Mouse (Mus musculus) kidney, adult 18-20 months (tissue): Measurements from ENCODE around the gene Plpp4.

Source experiments
- DNase-seq: peaks from one replicate; pipeline ENCODE4 v3.0.0; 2021

Plpp4 gene

DNA sequence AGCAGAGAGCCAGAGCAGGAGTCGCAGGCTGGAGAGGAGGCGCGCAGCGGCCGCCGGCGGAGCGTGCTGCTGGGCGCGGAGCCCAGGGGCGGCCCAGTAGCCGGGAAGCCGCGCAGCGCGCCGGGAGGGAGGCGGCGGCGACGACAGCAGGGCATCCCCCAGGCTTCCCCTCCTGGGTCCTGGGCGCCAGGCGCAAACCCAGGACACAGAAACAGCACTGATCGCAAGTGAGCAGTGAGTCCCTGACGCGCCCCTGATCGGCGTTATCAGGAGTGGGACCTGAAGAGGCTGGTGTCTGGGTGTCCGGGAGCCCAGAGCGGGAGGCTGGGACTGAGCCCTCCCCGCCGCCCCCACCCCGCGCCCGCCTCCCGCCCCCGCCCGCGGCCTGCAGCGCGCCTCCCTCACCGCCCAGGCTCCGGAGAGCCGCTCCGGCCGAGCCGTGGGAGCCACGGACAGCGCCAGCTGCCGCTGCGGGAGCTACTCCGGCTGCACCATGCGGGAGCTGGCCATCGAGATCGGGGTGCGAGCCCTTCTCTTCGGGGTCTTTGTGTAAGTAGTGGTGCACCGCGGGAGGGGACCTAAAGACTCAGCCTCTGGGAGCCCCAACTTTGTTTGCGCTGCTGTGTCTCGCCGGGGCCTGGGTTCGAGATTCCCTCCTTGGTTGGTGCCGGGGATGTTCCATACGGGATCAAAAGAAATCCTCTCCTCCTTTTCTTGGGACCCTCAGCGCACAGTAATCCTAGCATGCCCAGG, at the start of gene Plpp4:
TSS of gene Plpp4 (plus strand) at position 411 of the 753 bp plus-strand sequence.
- no peak for DNase-seq

DNA sequence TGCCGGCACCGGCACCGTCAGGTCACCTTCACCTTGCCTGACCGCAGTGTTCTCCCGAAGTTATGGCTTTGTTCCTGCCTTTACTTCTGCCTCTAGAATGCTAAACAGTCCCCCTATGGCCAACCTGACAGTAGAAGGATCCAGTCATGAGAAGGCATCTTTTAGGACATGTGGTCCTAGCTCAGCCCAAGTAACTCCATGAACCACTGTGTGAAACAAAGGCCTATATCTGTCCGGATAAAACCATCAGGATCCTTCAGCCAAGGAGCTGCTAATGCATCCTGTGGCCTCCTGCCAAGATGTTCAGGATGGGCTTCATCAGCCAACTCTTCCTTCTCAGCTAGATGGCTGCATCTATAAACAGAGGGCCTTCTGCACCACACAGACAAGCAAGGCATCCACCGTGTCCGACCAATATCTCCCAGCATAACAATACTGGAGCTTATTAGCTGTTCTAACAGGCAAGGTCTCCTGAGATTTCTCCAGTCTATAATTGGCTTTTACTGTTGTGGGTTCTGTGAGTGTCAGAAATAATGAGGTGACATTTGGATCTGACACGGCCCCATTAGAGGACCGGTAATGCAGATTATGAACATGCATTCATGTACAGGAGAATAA, 40.8 kb upstream of the Plpp4 start:
- DNase-seq: no peak

DNA sequence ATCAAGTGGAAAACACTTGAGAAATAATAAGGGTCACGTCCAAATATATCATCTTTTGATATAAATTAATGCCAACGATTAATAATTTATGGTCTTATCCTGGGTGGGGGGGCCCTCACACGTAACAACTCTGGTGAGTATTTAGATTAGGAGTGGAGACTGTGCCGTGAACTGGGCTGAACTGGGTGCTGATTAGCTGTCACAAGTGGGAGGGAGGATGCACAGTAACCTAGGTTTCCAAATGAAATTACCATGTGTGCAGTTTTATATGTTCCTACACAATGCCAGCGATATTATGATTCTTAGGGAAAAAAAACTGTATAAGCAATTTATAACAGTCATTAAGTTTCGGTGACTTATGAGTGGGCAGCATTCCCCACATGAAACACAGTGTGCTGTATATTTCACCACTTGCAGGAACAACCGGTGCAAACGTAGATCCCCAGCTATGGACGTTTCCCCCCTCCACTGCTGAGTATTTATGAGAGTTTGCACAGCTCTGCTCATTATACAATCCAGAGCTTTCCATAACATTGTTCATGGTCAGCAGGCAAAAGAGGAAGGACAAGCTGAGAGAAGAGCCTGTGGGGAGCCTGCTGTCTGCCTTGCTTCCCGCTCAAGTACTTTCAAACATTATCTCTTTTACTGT, 40.2 kb upstream of the Plpp4 start:
- no peak for DNase-seq

DNA sequence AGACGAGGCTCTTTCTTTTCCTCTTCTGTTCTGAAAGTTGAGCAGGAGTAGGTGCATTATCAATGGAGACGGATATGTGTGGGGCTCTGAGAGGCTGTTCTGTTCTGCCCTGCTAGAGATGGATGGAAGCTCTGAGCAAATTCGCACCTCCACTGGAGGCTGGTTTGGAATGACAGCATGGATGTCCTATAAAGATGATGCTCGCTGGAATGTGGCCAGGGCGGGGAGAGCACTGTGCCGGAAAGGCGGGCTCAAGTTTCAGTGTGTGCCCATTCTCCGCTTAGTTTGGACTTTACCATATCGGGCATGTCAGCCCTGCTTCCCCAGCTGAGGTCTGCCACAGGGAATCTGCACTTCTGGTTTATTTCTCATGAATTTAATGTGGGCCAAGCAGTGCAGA, 35.9 kb upstream of the Plpp4 start:
- DNase-seq: no peak

DNA sequence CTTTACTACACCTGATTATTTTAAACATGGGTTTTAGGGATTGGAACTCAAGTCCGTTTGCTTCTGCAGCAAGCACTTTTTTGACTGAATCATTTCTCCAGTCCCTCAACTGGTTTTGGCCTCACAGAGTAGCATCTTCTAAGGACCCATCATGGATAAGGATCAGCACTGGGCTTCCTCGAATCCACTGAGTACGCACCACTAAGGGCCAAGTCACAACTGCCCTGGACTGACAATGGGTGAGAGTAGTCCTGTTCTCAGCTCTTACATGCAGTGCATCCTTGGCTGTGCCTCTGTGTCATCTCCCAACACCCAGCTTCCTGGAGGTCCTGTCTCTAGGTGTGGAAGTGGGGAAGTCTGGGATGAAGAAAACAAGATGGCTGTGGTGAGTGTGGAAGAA, 35.2 kb upstream of the Plpp4 start:
- no peak for DNase-seq

DNA sequence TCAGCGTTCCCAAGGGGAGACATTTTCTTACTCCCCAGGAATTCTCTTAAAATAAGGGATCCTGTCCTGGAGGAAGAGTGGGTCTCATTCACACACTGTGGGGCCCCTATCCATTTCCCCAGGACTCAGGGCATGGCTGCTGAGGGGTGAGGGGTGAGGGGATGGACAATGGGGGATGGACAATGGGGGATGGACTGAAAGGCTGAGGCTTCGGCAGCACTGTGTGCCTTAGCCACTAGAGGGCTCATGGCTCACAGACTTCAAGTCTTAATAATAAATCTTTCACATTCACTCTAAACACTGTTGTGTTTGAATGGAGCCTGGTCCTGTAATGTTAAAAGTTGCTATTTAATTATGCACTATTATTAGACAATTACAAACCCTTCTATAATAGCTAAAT, 21.4 kb upstream of the Plpp4 start:
- DNase-seq: no peak

DNA sequence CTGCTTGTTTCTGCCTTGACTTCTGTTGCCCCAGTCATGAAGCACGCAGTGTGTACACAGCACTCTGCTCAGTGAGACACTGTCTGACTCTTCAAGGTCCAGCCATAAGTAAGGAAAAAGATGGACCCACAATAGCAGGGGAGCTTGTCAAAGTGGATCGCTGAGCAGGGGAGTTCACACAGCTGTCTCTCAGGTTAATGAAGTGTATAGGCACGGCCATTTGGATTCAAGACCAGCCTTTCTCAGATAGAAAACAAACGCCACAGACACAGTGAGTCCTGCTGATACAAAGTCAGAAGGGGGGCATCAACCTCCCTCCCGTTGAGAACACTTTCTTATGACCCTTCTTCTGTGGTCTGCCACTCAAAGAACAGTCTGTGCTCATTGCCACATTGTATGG, 20.8 kb upstream of the Plpp4 start:
- no peak for DNase-seq

DNA sequence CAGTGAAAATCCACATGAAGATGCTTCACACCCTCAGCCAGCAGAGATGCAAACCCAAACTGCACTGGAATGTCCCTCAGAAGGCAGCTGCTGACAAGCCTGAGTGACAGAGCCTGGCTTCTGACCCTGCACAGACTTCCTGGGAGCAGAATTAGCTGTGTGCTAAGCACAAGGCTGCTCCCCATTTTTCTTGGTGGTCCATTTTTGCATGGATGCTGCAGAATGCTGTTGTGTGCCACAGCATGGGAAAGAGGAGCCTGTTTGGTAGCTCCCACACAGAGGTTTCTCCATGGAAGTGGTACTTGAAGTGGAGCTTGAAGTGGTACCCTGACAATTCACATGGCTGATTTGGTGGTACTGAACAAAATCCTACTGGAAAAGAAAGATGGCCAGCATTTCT, 5.8 kb upstream of the Plpp4 start:
- no peak for DNase-seq

DNA sequence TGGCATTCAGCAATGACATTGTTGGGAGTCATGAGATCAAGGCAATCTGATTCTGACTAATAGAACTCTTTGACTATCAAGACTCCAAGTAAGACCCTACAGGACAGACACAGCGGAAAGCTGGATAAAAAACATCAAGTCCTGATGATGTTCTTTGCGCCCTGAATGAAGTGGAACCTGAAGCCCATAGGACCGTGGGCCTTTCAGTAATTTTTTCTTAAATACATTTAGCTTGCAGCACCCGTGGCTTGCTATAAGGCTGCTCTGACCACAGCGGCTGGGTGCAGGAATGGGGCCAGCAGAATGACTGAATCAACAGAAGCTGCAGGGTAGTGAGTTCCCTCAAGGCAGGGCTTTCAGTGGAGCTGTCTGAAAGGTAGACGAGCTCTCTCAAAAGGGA, 3.4 kb upstream of the Plpp4 start:
- DNase-seq: no peak

DNA sequence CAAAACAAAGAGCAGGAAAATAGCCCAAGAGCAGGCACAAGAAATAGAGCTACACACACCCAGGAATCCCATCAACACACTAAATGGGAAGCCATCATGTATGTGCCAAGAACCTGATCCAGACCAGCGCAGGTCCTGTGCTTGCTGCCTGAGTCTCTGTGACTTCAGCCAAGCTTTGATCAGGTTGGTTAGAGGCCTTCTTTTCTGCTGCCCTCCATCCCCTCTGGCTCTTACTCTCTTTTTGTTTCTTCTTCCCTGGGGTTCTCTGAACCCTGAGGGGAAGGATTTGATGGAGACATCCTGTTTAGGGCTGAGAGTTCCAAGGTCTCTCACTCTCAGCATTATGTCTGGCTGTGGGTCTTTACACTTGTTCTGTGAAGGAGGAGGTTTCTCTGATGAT, 2.7 kb upstream of the Plpp4 start:
- no peak for DNase-seq

DNA sequence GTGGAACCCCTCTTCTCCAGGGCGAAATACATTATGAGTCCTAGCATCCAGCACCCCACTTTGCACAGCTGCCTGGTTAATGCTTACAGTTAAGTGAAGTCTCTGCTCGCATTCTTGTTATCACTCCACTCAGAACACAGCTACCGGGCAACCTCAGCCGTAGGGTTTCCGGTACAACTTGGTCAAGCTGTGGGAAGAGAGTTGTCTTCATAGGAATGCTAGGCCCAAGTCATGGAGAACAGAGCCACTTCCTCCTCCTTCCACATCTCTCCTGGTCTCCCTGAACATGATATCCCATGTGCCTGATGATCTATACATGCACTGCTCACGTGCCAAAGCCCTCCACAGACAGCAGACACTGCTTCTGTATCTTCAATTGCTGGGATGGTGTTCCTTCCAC, 1.4 kb upstream of the Plpp4 start:
- no peak for DNase-seq

DNA sequence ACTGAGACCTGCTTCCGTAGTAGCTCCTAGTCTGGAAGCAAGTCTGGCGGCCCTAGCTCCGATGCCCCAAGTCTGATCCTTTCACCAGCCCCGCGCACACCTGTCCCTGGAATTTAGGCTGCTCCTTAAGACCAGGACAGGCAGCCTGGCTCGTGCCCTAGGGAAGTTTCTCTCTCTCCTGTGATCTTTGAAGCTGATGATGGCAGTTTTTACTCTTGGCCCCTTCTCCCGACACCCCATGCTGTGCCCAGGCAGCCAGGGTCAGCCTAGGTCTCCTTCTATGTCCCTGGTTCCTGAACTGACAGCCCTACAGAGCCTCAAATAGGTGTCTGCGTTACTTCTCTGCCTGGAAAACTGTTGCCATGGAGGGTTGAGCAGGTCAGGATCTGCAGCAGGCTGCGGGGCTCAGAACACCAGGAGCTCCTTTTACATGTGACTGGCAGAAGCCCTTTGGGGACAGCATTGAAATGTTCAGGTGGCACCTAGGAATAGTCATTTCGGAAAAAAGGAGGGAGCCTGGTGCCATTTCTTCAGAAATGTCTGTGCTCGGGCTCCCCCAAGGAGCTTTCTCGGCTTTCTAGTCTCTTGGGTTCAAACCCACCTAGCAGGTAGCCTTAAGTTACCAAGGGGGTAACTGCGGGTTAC, 665 bp downstream of the Plpp4 start:
- DNase-seq: no peak

DNA sequence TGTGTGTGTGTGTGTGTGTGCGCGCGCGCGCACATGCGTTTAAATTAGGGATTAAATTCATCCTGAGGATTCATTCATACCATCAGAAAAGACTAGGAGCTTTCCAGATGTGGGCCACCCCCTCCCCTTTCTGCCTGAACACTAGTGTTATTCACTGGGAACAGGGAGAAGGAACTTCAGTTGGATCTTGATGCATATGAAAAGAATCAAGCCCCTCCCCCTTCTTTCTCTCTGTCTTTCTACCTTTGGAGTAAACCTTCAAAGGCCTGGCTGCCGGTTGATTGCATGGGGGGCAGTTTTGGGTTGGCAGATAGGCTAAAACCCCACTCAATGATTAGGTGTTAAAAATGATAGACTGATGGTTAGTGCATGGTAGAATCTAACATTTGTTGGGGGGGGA, 1.5 kb downstream of the Plpp4 start:
- no peak for DNase-seq

DNA sequence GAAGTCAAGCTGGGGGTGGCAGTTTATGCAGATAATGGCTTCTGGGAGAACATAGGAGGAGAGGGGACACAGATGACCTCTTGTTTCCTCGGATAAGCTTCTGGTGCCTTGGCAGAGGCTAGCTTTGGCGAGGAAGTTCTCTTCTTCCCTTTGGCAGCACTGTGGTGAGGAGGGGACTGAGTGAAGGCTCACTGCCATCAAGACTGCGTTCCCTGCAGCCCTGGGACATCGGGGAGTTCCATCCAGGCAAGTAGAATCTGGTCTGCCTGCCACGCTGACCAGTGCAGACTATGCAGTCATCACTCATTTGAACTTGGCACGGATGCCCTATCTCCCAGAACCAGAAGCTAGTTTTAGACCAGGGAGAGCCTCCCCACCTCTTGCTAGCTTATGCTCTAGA, 2.4 kb downstream of the Plpp4 start:
- no peak for DNase-seq

DNA sequence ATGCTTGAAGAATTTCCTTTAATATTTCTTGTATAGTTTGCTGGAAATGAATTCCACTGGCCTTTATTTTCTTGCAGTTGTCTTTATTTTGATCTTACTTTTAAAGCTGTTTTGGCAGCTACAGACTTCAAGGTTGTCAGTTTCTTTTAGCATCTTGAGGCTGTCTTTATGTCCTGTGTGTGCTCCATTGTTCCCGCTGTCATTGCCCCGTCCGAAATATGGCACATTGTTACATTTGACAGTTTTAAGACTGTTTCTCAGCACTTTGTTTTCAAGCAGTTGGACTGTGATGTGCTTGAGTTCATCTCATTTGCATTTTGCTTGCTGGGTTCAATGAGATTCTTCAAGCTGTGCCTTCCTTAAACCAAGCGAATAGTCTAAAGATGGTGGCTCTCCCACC, 17.0 kb downstream of the Plpp4 start:
- DNase-seq: no peak

DNA sequence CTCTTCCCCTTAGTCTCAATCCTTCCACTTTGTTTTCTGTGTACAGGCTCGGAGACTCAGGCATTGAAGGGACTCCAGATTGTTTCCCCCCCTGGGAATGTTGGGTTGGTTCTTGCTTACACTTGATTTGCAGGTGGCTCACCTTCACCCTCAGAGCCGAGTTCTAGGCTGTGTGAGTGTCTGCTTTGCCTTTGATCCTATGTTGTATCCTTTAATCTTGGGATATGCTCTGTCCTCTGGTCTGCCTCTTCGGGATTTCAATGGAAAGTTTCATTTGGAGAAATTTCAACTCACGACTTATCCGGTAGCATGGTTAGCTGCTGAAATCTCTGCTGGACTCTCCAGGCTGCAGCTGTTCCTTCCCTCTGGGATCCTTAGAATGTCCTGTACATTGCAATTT, 17.9 kb downstream of the Plpp4 start:
- no peak for DNase-seq

DNA sequence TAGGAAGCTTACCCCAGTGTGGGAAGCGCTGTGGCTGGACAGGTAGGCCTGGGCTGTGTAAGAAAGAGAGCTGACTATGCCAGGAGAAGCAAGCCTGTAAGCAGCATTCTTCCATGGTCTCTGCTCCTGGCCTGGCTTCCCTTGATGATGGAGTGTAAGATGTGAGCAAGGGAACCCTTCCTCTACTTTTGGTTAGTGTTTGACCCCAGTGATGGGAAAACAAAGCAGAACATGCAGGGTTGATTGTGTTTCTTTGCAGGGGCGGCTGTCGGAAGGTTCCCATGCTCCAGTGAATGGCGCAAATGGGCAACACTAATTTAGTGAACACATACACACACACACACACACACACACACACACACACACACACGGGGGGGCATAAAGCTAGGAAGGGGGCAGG, 20.9 kb downstream of the Plpp4 start:
- DNase-seq: no peak

DNA sequence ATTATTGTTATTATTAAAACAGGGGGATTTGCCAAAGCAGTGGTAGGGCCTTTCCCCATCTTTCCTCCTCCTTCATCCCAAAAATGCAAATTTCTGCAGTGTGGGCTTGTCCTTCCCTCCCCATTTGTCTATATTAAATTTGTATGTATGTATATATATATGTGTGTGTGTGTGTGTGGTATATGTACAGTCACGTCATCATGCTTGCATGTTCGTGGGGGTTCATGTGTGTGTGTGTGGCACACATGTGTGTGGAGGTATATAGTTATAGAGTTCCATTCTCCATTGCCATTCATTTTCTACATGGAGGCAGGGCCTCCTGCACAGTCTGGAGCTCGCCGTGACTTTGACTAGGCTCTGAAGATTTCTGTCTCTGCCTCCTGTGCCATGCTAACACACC, 22.0 kb downstream of the Plpp4 start:
- DNase-seq: no peak

DNA sequence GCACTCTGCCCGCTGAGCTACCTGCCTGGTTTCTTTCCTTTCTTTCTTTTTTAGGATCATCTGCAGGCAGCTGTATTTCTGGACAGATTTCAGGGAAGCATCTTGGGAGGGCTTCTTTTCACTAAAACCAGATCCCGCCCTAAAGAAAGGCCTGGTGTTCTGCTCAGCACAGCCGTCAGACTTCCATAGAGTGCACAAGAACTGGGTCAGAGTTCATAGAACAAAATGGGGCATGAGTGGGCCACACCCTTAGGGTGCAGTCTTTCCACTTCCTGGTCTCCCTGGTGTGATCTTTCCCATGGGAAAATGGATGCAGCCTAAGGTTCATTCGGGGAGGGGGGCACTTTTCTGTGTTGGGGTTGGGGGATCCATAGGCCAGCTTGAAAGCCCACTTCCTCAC, 22.4 kb downstream of the Plpp4 start:
- no peak for DNase-seq

DNA sequence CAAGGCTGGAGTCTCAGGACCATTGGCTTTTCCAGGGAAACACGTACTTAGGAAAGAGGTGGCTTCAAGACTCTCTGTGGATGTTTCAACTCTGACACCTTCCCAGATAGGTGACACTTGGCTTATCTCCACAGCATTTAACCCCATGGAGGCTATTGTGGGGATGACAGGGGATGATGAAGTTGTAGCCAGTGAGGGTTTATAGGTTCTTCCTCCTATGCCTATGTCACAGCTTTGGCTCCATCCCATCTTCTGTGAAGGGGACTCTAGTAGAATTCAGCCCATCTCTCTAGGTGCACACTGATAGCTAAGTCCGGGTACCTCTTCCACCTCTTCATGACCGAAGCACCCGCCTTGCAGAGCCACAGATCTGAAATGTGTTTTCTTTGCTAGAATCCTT, 25.1 kb downstream of the Plpp4 start:
- no peak for DNase-seq

DNA sequence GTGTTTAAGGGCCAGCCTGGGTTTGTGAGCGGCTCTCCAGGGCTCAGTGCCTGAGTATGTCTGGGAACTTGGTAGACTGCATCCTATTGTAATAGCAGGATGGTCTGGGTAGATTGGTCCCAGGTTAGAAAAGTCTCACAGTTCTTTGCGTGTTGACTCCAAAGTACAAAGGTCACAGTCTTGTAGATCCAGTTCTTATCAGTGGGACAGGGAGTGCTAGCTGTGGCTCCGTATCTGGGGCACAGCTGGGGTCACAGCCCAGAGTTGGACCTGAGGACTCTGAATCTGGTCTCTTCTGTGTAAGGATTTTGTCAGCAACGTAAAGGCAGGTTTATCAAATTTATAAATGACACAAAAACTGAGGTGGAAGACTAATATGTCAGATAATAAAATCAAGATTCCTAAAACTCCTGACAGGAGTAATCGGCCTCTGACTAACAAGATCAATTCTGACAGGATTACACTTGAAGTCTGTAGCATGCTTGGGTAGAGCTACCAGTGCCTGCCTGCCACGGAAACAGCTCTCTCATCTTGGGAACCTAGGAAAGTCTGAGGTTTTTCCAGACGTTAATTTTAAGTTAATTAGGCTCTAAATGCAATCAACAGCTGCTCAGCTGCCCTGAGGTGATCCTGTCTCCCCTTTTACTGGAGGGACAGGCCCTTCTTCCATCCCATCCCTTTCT, 28.5 kb downstream of the Plpp4 start:
- no peak for DNase-seq

DNA sequence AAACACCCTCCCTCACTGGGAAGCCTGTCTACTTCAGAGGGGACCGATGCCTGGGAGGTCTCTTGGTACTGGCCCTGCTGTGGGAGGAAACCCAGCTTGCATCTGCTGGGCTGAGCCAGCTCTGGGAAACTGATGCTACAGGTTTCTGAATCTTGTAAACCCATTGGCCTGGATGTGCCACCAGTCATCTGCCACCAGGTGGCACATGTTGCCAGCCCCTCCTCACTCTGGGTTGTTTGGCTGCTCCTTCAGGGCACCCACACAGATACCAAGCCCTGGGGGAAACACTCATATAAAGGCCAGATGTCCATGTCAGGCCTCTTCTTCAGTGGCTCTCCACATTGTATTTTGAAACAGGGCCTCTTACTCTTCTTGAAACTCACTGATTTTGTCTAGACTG, 36.4 kb downstream of the Plpp4 start:
- DNase-seq: no peak

DNA sequence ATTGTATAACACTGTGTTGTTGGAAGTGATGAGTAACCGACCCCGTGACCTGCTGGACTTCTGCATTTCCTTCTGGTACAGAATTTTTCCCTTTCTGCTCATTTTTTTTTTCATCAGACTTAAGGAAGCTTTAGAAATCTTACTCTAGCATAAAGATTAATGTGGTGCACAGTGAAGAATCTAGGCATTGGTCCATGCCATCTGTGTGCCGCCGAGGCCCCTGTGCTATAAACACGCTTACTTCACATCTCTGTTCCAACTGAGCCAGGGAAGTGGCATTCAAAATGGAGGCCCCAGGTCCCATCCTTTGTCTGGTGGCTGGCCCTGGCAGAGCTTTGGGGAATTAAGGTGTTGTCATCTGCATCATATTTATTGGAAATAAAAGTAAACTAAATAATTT, 44.8 kb downstream of the Plpp4 start:
- DNase-seq: no peak

DNA sequence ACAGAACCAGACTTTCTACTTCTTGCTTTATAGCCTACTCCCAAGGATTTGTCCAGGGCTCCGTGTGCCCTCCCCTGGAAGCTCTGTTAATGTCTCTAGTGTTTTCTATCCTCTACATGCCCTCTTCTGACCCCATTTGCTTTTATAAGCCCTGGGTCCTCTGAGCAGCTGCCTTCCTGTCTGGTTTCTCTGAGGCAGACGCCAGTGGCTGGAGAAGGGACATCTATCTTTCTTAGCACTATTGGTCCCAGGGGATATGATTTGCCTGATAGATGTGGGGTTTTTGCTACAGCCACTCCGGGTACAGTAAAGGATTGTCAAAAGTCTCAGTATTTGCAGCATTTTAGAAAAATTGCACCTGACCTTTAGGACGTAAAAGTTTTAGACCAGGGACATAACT, 46.5 kb downstream of the Plpp4 start:
- no peak for DNase-seq
